8 mouse cellular contexts compared by ENCODE assay signal in genomic region chr12:86891786-86892702, GRCm38 (mm10). TPM values are rescaled to one million over a fixed set of nuclear protein-coding genes. Genes with fewer than 3 reads are reported as not detected.
DNase-seq lines count a peak whose midpoint lies in the region; TF ChIP-seq lines count a peak whose summit lies in the region.

No protein-coding gene starts in this region.

- H3K27me3 ChIP-seq in E14TG2a.4 (ENCODE audit: insufficient read depth, low read length): no peaks in the 10 kb centered on the region

- no peaks in the 10 kb centered on the region for H3K9me3 ChIP-seq in E14TG2a.4 (ENCODE audit: low read length)

- H3K4me3 ChIP-seq in E14TG2a.4 (replicated peaks; ENCODE audit: low read length): peak overlapping the region; percentile 76
- peak overlapping the region; percentile 55 for H3K4me3 ChIP-seq in layer of hippocampus, adult 2 months

- peaks cover 85% of the 10 kb centered on the region for H3K4me1 ChIP-seq in E14TG2a.4 (replicated peaks; ENCODE audit: low read depth, low read length)

- peak overlapping the region; percentile 99 for H3K27ac ChIP-seq in layer of hippocampus, adult 2 months

- no peaks in the 10 kb centered on the region for H3K36me3 ChIP-seq in E14TG2a.4 (ENCODE audit: insufficient read depth, low read length)

- TF ChIP-seq CTCF in E14TG2a.4 (conservative IDR thresholded peaks at IDR 0.05; ENCODE audit: low read length): no peak
- TF ChIP-seq CTCF in layer of hippocampus, adult 2 months (conservative IDR thresholded peaks at IDR 0.05): no peak

- intact Hi-C loops in heart, postnatal 14 days (cut with DNase I): no loop called here

- DNase-seq in adrenal gland, postnatal 4 days (ENCODE audit: low spot score in 2 of 2): peak; percentile 46 to 73
- peak; percentile 89 for DNase-seq in fat pad, adult 2 months (ENCODE audit: extremely low read depth, low read depth, low spot score)
- DNase-seq in heart, postnatal 14 days: peak; percentile 82 to 86
- peak in 1 of 2 experiments; percentile 59 for DNase-seq in layer of hippocampus, adult 2 months (ENCODE audit: low spot score in 2 of 2)
- peak; percentile 96 for DNase-seq in lung, postnatal 36 days
- DNase-seq in retina, embryonic 14.5 days (ENCODE audit: low spot score): peak; percentile 59
- peak; percentile 88 for DNase-seq in urinary bladder, postnatal 14 days (ENCODE audit: low spot score)

RNA-seq across cellular contexts. Expression of gene Irf2bpl, which starts 7.4 kb away (rescaled TPM):
- total RNA-seq in adrenal gland, postnatal 4 days (2021): 10 to 100 TPM; 78.0 to 81.7 TPM
- total RNA-seq in heart, postnatal 14 days (2021): 10 to 100 TPM; 44.7 to 51.8 TPM
- total RNA-seq in layer of hippocampus, adult 2 months (2021): 10 to 100 TPM; 69.8 to 70.2 TPM

RNA-seq across cellular contexts. Expression of gene Cipc, which starts 54.8 kb away (rescaled TPM):
- total RNA-seq in adrenal gland, postnatal 4 days (2021): 10 to 100 TPM; 21.7 to 23.5 TPM
- 10 to 100 TPM; 44.2 to 45.6 TPM for total RNA-seq in heart, postnatal 14 days (2021)
- total RNA-seq in layer of hippocampus, adult 2 months (2021): 10 to 100 TPM; 73.4 to 83.6 TPM
